Mouse (Mus musculus): ENCODE measurements at regions not wholly inside any gene's neighbourhood (a gene's known extent, or its start where the extent isn't known, plus 50 kb on each side); places are given as distances from the start of the nearest gene placed in this dataset.
A peak's percentile ranks its signal among the peaks of the same experiment; 100 is the strongest.
"Not testable (repeated sequence)": the region's sequence is repeated elsewhere in the genome, so short reads cannot be mapped to it uniquely, and the experiment has no call there.

DNA sequence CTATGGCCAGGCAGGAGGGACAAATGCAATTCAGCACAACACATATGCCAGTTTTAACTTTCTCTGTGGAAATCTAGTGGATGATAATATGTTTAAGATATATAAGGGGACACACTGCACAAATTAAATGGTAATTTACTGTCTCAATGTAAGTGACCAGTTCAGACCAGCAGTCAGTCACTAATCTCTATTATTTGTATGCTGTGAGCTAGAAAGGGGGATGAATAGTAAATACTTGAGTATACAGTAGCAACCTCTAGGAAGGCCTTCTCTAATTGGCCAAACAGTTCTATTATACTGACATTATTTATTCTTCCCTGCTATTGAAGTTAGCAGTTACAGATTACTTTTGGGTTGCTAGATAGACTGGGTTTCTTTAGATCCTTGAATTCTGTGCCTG is 391.2 kb downstream of the Fign start:
- DNase-seq (ENCODE audit: low read depth, low spot score): no peak

GRCm38 (mm10) chr2:63706183-63706582 is 391.7 kb downstream of the Fign start:
- DNase-seq (ENCODE audit: low read depth, low spot score): no peak

DNA sequence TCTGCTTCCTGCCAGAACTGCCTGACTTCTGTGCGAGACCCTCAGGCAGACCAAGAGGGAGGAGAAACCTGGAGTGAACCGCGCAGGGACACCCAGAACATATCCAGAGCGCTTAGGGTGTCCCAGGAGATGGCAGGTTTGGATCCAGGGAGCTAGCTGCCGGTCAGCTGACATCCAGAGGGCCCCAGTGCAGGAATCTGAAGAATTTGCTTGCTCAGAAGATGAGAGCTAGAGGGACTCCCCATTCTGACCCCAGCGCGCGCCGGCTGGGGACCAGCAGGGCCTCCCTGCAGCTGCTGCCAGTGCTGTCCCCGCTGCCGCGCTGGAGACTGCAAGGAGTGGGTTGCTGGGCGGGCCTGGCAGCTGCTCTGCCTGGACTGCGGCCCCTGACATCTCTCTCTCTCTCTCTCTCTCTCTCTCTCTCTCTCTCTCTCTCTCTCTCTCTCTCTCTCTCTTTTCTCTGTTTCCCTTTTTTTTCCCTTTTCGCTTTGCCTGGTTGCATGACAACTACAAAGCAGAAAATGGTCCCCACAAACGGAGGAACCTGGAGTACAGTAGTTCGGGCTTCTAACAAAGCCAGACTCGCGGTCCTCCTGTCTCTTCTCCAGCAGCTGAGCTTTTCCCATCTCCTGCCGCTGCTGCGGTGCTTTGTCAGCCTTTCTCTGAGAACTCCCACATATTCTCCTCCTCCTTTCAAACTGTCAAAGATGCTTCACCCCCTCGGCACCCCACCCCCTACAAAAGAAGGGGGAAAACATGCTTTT is 395.3 kb downstream of the Fign start:
- DNase-seq (ENCODE audit: low read depth, low spot score): no peak

DNA sequence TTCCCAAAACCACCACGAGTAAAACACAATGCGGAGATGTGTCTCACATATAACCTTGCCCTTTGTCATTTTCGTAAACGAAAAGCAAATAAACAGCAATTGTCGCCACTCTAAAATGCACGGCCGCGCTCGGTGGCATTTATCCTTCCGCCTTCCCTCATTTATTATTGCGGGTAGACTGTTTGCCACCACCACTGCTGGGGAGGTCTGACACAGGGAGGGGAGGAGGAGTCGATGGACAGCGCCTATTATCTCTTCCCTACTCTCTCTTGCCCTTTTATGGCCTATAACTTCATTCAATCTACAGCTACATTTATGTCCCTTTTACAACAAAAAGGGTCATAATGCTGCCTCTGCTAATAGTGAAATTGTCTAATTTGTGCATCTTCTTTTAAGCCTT is 396.0 kb downstream of the Fign start:
- DNase-seq (ENCODE audit: low read depth, low spot score): no peak

- DNase-seq (ENCODE audit: low read depth, low spot score): peak; percentile 13
These were observed 397.6 kb downstream of the Fign start for GRCm38 (mm10) chr2:63700255-63700654.

GRCm38 (mm10) chr2:63669700-63670099 is 428.1 kb downstream of the Fign start:
- no peak for DNase-seq (ENCODE audit: low read depth, low spot score)

DNA sequence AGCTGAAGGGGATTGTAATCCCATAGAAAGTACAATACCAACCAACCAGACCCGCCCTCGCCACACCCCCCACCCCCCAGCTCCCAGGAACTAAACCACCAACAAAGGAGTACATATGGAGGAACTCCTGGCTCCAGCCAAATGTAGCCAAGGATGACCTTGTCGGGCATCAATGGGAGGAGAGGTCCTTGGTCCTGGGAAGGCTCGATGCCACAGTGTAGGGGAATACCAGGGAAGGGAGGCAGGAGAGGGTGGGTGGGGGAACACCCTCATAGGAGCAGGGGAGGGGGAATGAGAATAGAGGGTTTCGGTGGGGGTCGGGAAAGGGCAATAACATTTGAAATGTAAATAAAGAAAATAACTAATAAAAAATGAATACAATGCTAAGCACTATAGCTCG is 429.1 kb downstream of the Fign start:
- no peak for DNase-seq (ENCODE audit: low read depth, low spot score)

- not testable (repeated sequence) for DNase-seq (ENCODE audit: low read depth, low spot score)
These were observed 437.9 kb downstream of the Fign start for GRCm38 (mm10) chr2:63659947-63660346.
